Mouse (Mus musculus): ENCODE data around the gene E2f2.

The E2f2 gene

DNA sequence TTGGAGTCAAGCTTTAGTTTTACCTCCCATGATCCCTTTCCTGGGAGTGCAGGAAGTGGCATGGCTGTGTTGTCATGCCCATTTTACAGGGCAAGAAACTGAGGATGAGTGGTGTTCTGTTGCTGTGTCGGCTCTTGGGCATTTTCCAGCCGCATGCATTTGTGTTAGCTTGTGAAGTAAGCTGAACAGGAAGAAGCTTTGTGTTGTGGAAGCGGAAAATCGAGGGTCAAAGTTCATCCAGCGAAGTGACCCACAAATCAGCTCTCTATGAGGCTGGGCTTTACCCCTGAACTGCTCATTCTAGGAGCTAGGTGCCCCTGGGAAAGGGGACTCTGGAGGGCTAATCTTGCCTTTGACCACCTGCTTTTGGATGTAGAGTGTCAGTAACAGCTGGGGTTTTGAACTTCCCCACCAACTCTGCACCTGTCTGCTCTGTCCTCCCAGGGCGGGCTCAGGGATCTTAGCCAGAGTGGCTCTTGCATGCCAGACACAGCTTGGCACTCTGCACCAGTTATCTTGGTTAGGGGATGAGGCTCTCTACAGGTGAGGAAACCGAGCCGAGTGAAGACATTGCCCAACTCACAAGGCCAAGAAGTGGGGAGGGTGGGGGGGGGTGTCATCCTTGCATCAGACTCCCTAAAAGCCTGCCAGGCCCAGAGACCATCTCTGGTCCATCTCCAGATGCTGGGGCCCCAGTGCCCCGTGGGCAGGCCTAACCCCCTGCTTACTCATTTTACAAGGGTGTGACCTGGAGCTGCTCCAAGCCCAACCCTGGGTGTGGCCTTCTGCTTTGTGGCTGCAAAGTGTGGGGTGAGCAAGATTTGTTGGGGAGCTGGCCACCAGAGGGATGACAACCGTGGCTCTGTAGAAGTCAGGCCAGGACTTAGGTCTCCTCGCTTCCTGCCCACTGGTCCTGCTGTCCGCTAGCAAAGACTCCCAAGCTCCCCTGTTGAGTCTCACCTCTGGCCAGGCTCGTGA is 2.3 kb downstream of the E2f2 start:
- no peak for DNase-seq (ENCODE audit: low spot score in 2 of 2)

DNA sequence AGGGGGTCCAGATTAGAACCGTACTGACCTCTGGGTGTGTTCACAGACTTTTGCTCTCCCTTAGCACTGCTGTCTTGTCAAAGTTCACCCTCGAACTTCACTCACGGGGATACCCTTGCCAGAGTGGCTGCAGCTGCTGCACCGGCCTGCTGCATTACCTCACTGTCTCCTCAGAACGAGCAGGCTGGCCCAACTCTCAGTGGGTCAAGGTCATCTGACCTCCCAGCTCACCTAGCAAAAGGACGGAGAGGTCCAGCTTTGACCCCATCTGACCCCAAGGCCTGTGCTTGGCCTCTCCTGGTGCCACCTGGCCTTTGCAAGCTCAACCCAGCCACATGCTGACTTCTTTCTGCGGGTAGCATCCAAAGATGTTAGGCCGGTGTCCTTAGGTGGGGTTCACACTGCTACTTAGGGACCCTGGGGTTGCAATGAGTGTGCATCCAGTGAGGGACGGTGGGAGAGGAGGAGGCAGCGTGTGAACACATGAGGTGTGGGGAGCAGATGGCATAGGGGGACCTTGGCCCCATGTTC is 3.9 kb downstream of the E2f2 start:
- DNase-seq (ENCODE audit: low spot score in 2 of 2), result no peak

DNA sequence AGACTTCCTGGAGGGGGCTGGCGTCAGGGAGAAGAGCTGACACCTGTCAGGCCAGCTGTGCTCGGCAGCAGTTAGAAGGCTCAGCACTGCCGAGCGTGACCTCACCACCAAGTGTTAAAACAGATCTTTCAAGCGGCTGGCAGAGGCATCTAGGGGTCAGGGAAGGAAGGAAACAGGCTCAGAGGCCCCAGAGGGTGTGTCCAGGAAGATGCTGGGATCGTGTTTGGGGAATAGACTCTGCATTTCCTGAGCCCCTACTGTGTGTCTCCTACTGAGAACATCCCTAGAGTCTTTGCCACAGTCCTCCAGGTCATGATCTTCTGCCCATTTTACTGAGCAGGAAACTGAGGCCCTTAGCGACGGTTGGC is 5.0 kb downstream of the E2f2 start:
- no peak for DNase-seq (ENCODE audit: low spot score in 2 of 2)

DNA sequence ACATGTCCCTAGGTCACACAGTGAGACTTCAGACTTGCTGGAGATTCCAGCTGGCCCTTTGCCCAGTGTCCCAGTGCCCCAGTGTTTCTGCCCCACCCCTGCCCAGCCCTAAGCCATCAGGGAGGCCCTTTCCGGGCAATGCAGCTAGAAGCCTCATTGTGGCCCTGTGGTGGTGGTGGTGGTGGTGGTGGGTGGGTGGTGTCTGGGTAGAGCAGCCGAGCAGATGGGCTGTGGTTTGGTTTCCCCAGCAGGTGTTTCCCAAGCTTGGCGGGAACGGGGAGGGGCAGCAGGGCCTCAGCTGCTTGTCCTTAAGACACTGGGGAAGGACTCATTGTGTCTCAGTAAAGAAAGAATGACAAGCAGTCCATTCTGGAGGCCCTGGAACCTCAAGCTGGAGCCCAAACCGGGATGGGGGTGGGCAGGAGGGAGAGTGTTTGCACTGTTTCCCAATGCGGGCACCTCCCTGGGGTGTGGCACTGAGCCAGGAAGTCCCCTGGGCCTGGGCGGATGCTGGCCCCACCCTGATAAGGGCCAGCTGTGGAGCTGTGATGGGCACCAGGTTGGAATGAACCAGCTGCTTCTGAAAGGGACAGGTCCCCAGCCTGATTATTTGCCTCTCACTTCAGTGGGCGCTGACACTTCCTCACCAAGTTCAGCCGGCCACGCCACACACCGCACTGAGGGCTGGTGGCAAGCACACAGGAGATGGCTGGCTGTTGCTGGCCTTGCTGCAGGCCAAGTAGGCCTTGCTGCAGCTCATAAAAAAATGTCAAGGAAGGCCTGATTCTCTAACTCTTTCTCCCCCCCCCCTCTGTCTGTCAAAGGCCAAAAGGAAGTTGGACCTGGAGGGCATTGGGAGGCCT is 5.6 kb downstream of the E2f2 start:
- DNase-seq (ENCODE audit: low spot score in 2 of 2), result peak in 1 of 2 experiments; percentile 54

DNA sequence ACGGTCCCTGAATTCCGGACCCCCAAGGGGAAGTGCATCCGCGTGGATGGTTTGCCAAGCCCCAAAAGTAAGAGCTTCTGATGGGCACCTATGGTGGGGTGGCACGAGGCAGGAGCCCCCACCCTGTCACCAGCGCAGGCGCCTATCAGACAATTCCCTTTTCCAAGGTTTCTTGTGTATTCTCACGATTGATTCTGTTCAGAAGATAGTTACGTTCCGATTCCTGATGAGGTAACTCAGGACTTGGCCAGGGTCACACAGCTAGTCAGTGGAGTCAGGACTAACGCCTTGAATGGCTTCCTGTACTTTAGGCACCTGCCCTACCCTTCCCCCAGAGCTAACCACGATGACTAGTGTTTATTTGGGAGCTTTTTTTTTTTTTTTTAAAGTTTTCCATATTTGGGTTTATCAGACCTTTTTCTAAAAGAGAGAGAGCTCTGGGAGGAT is 6.3 kb downstream of the E2f2 start:
- no peak for DNase-seq (ENCODE audit: low spot score in 2 of 2)

DNA sequence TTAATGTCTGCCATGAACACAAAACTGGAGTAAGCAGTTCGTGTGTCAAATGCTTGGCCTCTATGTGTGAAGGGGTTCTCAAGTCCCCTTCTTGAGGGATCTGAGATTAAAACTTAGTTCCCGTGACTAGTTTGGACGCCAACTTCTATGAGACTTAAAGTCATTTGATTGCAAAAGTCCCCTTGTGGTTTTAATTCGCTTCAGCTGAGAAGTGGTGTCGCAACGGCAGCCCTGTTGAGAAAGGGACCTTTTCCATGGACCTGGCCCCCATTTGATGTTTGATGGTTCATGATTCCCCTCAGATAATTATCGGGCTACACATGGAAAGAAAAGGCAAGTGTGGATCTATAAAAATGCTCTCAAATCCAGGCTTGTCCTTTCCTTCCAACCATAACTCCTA is 7.3 kb downstream of the E2f2 start:
- DNase-seq (ENCODE audit: low spot score in 2 of 2), result no peak

DNA sequence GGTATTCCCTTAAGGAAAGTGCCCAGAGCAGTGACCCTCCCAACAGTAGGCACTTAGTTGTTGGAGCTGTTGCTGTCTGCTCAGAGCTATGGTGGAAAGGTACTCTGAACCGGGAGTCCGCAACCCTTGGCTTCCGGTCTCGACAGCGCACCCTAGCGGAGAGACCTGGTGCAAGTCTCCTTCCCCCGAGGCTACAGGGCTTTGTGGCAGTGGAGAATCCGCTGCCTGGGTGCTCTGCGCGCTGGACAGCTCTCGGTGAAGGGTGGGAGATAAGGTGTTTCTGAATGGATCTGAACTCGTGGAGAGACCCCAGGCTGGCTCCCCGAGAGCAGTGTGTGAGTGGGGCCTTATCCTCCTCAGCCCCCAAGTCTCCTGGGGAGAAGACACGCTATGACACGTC is 7.8 kb downstream of the E2f2 start:
- peak; percentile 81 to 89 for DNase-seq (ENCODE audit: low spot score in 2 of 2)

DNA sequence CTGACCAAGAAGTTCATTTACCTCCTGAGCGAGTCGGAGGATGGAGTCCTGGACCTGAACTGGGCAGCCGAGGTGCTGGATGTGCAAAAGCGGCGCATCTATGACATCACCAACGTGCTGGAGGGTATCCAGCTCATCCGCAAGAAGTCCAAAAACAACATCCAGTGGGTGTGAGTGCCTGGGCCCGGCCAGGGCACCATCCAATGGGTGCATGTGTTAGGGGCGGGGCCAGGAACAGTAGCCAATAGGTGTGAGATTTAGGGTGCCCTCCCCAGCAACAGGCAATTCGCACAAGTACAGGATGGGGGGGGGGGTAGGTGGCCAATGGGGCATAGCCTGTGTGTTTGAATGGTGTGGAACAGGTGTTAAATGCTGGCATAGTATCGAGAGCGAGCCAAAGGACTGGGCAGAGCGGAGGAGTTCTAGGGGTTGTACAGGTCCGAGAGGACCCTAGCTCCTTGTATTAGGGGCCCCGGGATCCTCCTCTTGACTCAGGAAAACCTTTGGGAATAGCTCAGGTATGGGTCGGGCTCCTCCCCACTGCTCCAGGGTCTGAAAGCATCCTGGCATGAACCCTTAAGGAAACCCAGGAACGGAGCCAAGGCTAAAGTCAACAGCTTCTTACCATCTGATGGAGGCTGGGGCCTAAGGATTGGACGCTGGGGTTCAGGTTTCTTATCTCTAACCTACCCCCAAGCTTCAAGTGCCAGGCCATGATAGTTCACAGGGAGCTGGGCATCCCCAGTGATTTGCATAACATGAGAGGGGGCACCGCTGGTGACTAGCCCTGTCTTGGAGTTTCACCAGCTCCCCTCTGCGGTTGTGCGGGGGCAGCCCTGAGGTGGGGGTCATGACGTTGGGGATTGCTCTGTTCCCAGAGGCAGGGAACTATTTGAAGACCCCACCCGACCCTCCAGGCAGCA is 8.5 kb downstream of the E2f2 start:
- peak; percentile 57 to 67 for DNase-seq (ENCODE audit: low spot score in 2 of 2)

DNA sequence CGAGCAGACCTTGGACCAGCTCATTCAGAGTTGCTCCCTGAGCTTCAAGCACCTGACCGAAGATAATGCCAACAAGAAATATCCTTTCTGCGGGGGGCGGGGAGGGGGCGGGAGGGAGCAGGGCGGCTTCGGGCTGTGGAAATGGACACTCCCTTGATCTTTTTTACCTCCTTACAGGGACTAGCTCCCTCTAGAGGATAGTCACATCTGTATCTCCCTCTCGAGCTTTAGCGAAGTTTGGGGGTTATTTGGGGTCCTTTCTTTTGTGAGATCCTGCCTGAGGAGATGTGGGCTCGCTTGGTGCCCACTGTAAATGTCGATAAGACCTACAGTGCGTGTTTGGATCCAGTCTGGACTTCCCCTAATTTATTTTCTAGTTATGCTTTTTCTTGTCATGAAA is 9.2 kb downstream of the E2f2 start:
- no peak for DNase-seq (ENCODE audit: low spot score in 2 of 2)

DNA sequence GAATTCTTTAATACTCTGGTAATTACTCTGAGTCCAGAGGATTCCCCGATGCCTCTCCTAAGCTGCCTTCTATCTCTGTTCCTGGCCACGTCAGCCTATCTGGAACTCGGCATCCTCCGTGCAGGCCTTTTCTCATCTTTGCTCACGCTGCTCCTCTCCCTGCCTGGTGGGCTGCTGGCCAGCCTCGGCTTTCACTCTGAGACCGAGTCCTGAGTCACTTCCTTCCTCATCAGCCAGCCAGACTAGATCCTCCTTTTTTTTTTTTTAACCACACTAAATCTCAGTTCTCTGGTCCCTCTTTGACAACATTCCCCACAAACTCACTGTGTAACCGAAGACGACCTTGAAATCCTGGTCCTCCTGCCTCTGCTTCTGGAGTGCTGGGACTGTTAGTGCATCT is 13.2 kb downstream of the E2f2 start:
- no peak for DNase-seq (ENCODE audit: low spot score in 2 of 2)

DNA sequence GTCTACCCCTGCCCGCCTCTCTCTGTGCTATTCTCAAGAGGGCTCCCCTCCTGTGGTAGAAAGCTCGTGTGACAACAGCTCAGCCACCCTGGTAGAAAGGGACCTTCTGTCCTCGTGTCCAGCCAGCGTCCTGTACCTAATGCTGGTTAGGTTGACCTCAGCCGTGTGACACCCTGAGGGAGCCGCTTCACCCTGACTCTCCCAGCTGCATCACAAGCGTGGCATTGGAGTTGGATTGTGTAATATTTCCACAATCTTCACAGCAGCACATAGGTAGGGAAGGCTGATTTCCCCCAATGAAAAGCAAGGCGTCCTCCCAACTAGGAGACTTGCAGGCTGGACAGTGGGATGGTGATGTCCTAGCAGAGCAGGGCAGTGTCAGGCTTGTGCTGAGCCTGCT is 14.1 kb downstream of the E2f2 start:
- no peak for DNase-seq (ENCODE audit: low spot score in 2 of 2)

DNA sequence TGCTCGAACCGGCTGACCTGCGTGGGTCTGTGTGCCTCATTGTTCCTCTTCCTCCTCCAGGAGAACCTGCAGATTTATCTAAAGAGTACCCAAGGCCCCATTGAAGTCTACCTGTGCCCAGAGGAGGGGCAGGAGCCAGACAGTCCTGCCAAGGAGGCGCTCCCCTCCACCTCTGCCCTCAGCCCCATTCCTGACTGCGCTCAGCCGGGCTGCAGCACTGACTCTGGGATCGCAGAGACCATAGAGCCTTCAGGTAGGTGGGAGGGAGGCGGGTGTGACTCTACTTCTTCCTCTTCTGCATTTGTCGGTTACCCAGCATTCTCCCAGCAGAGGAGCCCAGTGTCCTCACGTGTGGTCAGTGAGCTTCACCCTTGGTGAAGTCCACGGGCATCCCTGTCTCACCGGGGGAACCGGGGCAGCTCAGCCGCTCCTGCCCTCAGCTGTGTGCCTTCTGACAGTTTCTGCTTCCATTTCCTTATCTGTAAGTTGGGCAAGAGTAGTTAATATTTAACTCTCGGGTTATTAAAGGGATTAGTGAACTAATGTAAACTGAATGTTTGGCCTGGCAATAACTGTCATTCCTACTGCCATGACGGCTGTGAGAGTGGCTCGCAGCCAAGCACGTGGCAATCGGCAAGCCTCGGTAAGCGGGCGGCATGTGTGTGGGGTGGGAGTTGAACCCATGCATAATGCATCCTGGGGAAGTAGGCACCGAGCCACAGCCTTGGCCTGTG is 14.7 kb downstream of the E2f2 start:
- no peak for DNase-seq (ENCODE audit: low spot score in 2 of 2)

DNA sequence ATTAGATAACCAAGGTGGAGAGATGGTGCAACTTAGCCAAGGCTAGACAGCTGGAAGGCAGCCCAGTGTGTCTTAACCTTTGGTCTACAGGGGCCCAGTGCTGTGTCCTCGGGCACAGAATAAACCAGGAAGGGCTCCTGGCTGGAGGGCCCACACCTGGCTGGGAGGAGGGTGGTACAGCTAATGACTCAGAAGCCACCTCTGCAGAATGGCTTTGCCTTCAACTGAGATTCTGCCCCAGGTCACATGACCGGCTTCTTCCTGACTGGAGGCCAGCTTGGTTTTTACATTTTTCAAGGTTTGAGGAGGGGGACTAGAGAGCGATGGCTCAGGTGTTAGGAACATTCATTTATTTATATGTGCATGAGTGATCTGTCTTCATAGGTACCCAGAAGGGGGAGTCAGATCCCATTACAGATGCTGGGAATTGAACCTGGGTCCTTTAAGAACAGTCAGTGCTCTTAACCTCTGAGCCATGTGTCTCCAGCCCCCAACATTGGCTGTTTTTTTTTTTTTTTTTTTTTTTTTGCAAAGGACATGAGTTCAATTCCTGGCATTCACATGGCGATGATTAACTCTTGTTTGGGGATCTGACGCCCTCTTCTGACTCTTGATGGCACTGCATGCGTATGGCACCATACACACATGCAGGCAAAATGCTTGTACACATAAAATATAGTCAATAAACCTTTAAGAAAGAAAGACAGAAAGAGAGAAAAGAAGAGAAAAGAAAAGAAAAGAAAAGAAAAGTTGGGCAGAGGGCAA is 17.0 kb downstream of the E2f2 start:
- DNase-seq (ENCODE audit: low spot score in 2 of 2), result no peak

DNA sequence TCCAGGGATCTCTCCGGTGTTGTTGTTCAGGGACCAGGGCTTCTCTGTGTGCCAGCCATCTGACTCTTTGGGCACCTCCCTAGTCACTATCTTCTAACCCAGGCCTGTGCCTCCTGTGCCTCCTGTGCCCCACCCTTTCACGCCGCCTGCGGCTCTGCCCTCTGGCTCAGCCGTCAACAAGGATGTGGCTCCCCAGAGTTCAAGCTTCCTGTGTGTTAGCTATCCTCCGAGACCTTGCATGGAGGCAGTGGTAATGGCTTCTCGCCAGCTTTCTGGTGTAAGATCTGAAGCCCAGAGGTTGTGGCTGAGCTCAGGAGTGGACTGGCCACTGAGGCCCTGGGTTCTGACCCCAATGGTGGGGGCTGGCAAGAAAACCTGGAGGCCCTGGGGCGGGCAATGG is 17.7 kb downstream of the E2f2 start:
- DNase-seq (ENCODE audit: low spot score in 2 of 2), result no peak

DNA sequence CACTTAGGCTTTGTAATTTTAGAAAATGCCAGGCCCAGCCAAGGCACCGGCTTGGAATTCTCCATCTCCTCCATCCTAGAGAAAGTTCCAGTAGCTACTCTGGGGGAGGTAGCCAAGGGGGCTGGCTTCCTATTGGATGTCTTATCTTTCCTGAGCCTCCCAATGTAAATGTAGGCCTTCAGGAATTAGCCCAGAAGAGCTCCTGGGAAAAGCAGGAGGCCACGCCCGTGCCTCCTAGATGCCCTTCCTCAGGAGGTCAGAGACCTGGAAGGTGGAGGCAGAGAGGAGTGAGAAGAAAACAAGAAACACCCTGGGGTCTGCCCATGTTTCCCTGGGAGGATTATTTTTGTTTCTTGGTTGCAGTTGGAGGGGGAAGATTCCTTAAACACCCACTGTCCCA is 21.4 kb downstream of the E2f2 start:
- DNase-seq (ENCODE audit: low spot score in 2 of 2), result no peak

DNA sequence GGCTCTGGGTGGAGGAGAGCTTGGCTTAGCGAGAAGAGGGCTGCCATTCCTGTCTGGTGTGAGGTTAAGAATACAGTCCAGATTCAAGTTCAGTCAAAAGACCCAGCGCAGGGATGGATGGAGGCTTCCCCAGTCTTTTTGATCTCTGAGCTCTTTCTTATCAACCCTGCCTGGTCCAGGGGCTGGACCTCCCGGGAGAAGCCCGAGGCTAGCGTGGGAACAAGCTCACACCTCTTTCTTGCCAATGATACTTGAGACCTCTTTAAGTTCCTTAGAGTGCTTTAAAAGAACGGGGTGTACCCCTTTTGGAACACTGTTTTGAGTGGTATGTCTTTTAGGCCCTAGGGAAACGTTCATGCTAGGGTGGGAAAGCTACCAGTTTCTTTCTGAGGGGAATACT is 22.8 kb downstream of the E2f2 start:
- no peak for DNase-seq (ENCODE audit: low spot score in 2 of 2)

DNA sequence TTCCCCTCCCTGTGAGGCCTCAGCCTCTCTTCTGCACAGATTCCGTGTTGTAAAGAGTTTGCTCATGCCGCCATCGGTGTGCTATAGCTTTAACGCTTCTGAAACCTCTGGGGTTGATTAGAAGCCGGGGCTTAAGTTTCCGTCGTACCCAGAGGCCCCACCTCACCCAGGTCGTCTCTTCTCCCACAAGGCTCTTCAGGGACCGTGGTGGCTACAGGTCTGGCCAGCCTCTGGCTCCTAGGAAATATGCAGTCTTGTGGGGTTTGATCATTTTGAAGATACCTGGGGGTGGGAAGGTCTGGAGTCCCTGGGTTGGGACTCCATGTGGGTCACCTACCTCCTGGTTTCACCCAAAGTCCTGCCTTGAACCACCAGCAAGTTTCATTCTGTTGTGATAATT is 23.4 kb downstream of the E2f2 start:
- DNase-seq (ENCODE audit: low spot score in 2 of 2), result no peak

DNA sequence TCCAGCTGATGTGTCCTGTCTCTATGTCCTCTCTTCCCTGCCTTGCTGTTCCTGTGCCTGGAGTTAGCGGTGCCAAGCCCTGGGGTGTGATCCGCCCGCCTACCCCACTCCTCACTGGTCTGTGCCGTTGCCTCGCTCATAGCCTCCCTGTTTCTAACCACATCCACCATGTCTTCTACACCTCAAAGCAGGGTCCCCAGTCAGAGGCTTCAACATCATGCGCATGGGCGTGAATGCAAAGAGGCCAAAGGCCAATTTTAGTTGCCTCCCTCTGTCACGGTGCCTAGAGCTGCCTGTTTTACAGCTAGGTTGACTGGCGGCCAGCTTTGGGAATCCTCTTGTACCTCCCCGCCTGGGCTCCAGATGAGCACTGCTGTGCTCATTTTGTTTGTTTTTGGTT is 24.0 kb downstream of the E2f2 start:
- no peak for DNase-seq (ENCODE audit: low spot score in 2 of 2)

DNA sequence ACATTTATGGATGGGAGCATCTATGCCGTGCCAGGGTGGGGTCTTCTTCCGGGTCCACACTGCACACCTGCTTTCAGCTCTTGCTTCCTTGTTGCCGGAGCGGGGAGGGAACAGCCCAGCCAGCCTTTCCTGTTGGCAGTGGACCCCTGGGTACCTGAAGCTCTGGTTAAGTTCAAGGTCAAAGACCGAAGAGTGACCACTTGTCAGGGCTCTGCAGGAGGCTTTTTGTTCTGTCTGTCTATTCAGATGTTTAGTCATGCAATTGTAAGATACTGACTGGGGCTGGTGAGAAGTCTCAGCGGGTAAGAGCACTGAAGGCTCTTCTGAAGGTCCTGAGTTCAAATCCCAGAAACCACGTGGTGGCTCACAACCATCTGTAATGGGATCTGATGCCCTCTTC is 26.7 kb downstream of the E2f2 start:
- DNase-seq (ENCODE audit: low spot score in 2 of 2), result no peak

Measured in cerebellum, postnatal 4 days (tissue).